Mouse (Mus musculus) liver, embryonic 12.5 days (tissue): ENCODE results near the gene Dpp6. TPM values are rescaled to one million over a fixed set of nuclear protein-coding genes. Genes with fewer than 3 reads are reported as not detected.

Source experiments
- ATAC-seq: fragments of 200-750 bp; cut with Nextera tagmentation; 2 replicates; pipeline ENCODE4 v1.8.0; 2017; ENCODE audit warnings: moderate number of reproducible peaks, mild to moderate bottlenecking, moderate library complexity
- H3K27ac ChIP-seq: fragments of 300-500 bp; sonication (generic); 2 replicates; pipeline ENCODE4 v1.5.1; 2016; ENCODE audit warnings: mild to moderate bottlenecking
- H3K27me3 ChIP-seq: fragments of 300-500 bp; sonication (generic); replicated peaks from 2 replicates; pipeline ENCODE4 v1.6.1; 2016; ENCODE audit warnings: mild to moderate bottlenecking, moderate library complexity
- H3K36me3 ChIP-seq: fragments of 300-500 bp; sonication (generic); 2 replicates; pipeline ENCODE4 v1.6.1; 2016; ENCODE audit warnings: mild to moderate bottlenecking, moderate library complexity
- H3K4me1 ChIP-seq: fragments of 300-500 bp; sonication (generic); 2 replicates; pipeline ENCODE4 v1.6.1; 2016
- H3K4me2 ChIP-seq: fragments of 300-500 bp; sonication (generic); 2 replicates; pipeline ENCODE4 v1.6.1; 2016; ENCODE audit warnings: mild to moderate bottlenecking, moderate library complexity
- H3K4me3 ChIP-seq: fragments of 300-500 bp; sonication (generic); 2 replicates; pipeline ENCODE4 v1.5.1; 2016; ENCODE audit warnings: mild to moderate bottlenecking, moderate library complexity
- H3K9ac ChIP-seq: fragments of 300-500 bp; sonication (generic); 2 replicates; pipeline ENCODE4 v1.6.1; 2016; ENCODE audit warnings: mild to moderate bottlenecking, moderate library complexity
- H3K9me3 ChIP-seq: fragments of 300-500 bp; sonication (generic); replicated peaks from 2 replicates; pipeline ENCODE4 v1.6.1; 2016; ENCODE audit warnings: mild to moderate bottlenecking, moderate library complexity
- WGBS: fragments of 180-500 bp; shearing (Covaris S2); methylation state at CpG from one replicate; pipeline ENCODE4 v1.1.7; 2016; ENCODE audit not compliant: insufficient replicate concordance; 5-methylcytosine and 5-hydroxymethylcytosine counted together
- polyA plus RNA-seq: library from polyadenylated mRNA; unstranded; fragments of >200 nt; fragmentation: Nextera tagmentation; extraction: Ambion mirVana; gene quantifications from 2 replicates; pipeline ENCODE4 v1.2.1, GENCODE M21; 2016

Gene Dpp6
- polyA plus RNA-seq, 1 experiment from 2014 or later: 0.67 TPM

- Histone ChIP-seq H3K4me2 (no peak overlapping the region), H3K4me1 (no peaks in the 10 kb centered on the region), H3K9ac (no peak overlapping the region), H3K36me3 (no peaks in the 10 kb centered on the region), H3K9me3 (no peaks in the 10 kb centered on the region), H3K27ac (no peak overlapping the region), H3K4me3 (no peak overlapping the region), H3K27me3 (no peaks in the 10 kb centered on the region)
- ATAC-seq: no peak
Measured at GRCm38 (mm10) chr5:27518716-27519115, 701.7 kb downstream of the Dpp6 start.

- WGBS: 62% methylated on average over 1 of the region's 1 CpGs
- Histone ChIP-seq H3K9ac (no peak overlapping the region), H3K9me3 (no peaks in the 10 kb centered on the region), H3K27ac (no peak overlapping the region), H3K4me1 (no peaks in the 10 kb centered on the region), H3K27me3 (no peaks in the 10 kb centered on the region), H3K4me3 (no peak overlapping the region), H3K4me2 (no peak overlapping the region), H3K36me3 (no peaks in the 10 kb centered on the region)
- ATAC-seq: no peak
Measured at GRCm38 (mm10) chr5:27526906-27527305, 709.9 kb downstream of the Dpp6 start.

GRCm38 (mm10) chr5:27544816-27545270 is 727.8 kb downstream of the Dpp6 start:
- Histone ChIP-seq H3K27me3 (no peaks in the 10 kb centered on the region), H3K9me3 (no peaks in the 10 kb centered on the region), H3K27ac (no peak overlapping the region), H3K4me1 (no peaks in the 10 kb centered on the region), H3K9ac (no peak overlapping the region), H3K4me3 (no peak overlapping the region), H3K4me2 (no peak overlapping the region), H3K36me3 (no peaks in the 10 kb centered on the region)
- WGBS: 24% methylated on average over 2 of the region's 2 CpGs
- no peak for ATAC-seq

GRCm38 (mm10) chr5:27549291-27549690 is 732.3 kb downstream of the Dpp6 start:
- no peaks in the 10 kb centered on the region for H3K4me1 ChIP-seq
- H3K9ac ChIP-seq: no peak overlapping the region
- whole genome bisulfite sequencing: 58% methylated on average over 4 of the region's 4 CpGs
- no peaks in the 10 kb centered on the region for H3K36me3 ChIP-seq
- H3K4me3 ChIP-seq: no peak overlapping the region
- H3K4me2 ChIP-seq: no peak overlapping the region
- H3K27ac ChIP-seq: no peak overlapping the region
- no peaks in the 10 kb centered on the region for H3K9me3 ChIP-seq
- ATAC-seq: no peak
- H3K27me3 ChIP-seq: no peaks in the 10 kb centered on the region

GRCm38 (mm10) chr5:27565700-27566099 is 748.7 kb downstream of the Dpp6 start:
- no peak overlapping the region for H3K9ac ChIP-seq
- WGBS: 56% methylated on average over 7 of the region's 7 CpGs
- no peak for ATAC-seq

GRCm38 (mm10) chr5:27587970-27588758 is 771.2 kb downstream of the Dpp6 start:
- H3K36me3 ChIP-seq: no peaks in the 10 kb centered on the region
- H3K27ac ChIP-seq: no peak overlapping the region
- no peaks in the 10 kb centered on the region for H3K27me3 ChIP-seq
- no peaks in the 10 kb centered on the region for H3K9me3 ChIP-seq
- no peaks in the 10 kb centered on the region for H3K4me1 ChIP-seq
- ATAC-seq: no peak
- H3K4me3 ChIP-seq: no peak overlapping the region
- H3K9ac ChIP-seq: no peak overlapping the region
- H3K4me2 ChIP-seq: no peak overlapping the region
- WGBS: 49% methylated on average over 8 of the region's 8 CpGs

More at GRCm38 (mm10) chr5:27565700-27566099, 748.7 kb downstream of the Dpp6 start:
- Histone ChIP-seq H3K4me1 (no peaks in the 10 kb centered on the region), H3K36me3 (no peaks in the 10 kb centered on the region), H3K9me3 (no peaks in the 10 kb centered on the region), H3K27ac (no peak overlapping the region), H3K4me2 (no peak overlapping the region), H3K4me3 (no peak overlapping the region), H3K27me3 (no peaks in the 10 kb centered on the region)

GRCm38 (mm10) chr5:27604132-27604531 is 787.1 kb downstream of the Dpp6 start:
- Histone ChIP-seq H3K27me3 (no peaks in the 10 kb centered on the region), H3K9ac (no peak overlapping the region), H3K4me2 (no peak overlapping the region), H3K36me3 (no peaks in the 10 kb centered on the region), H3K9me3 (no peaks in the 10 kb centered on the region), H3K4me3 (no peak overlapping the region), H3K27ac (no peak overlapping the region), H3K4me1 (no peaks in the 10 kb centered on the region)
- 46% methylated on average over 1 of the region's 1 CpGs for WGBS
- ATAC-seq: no peak

- 24% methylated on average over 7 of the region's 7 CpGs for WGBS
- Histone ChIP-seq H3K9ac (no peak overlapping the region), H3K27me3 (no peaks in the 10 kb centered on the region), H3K4me2 (no peak overlapping the region), H3K27ac (no peak overlapping the region), H3K4me3 (no peak overlapping the region), H3K4me1 (no peaks in the 10 kb centered on the region), H3K9me3 (no peaks in the 10 kb centered on the region), H3K36me3 (no peaks in the 10 kb centered on the region)
- no peak for ATAC-seq
Measured at GRCm38 (mm10) chr5:27615769-27616168, 798.8 kb downstream of the Dpp6 start.

GRCm38 (mm10) chr5:27621811-27622210 is 804.8 kb downstream of the Dpp6 start:
- ATAC-seq: no peak
- no peaks in the 10 kb centered on the region for H3K4me1 ChIP-seq

GRCm38 (mm10) chr5:27623876-27624275 is 806.9 kb downstream of the Dpp6 start:
- Histone ChIP-seq H3K36me3 (no peaks in the 10 kb centered on the region), H3K9ac (no peak overlapping the region), H3K9me3 (no peaks in the 10 kb centered on the region), H3K4me1 (no peaks in the 10 kb centered on the region), H3K27ac (no peak overlapping the region), H3K4me2 (no peak overlapping the region), H3K4me3 (no peak overlapping the region), H3K27me3 (no peaks in the 10 kb centered on the region)
- WGBS: 39% methylated on average over 1 of the region's 1 CpGs
- no peak for ATAC-seq

More at GRCm38 (mm10) chr5:27621811-27622210, 804.8 kb downstream of the Dpp6 start:
- no peaks in the 10 kb centered on the region for H3K27me3 ChIP-seq
- H3K9me3 ChIP-seq: no peaks in the 10 kb centered on the region
- no peaks in the 10 kb centered on the region for H3K36me3 ChIP-seq
- H3K4me2 ChIP-seq: no peak overlapping the region
- H3K27ac ChIP-seq: no peak overlapping the region
- no peak overlapping the region for H3K4me3 ChIP-seq
- H3K9ac ChIP-seq: no peak overlapping the region

- no peaks in the 10 kb centered on the region for H3K4me1 ChIP-seq
- no peak overlapping the region for H3K4me3 ChIP-seq
- H3K9ac ChIP-seq: no peak overlapping the region
- no peaks in the 10 kb centered on the region for H3K36me3 ChIP-seq
- H3K27ac ChIP-seq: no peak overlapping the region
- WGBS: 46% methylated on average over 2 of the region's 2 CpGs
- no peaks in the 10 kb centered on the region for H3K27me3 ChIP-seq
- H3K9me3 ChIP-seq: no peaks in the 10 kb centered on the region
- ATAC-seq: no peak
- H3K4me2 ChIP-seq: no peak overlapping the region
Measured at GRCm38 (mm10) chr5:27632151-27632550, 815.1 kb downstream of the Dpp6 start.

- ATAC-seq: no peak
- WGBS: 53% methylated on average over 2 of the region's 2 CpGs
Measured at GRCm38 (mm10) chr5:27635941-27636340, 818.9 kb downstream of the Dpp6 start.

GRCm38 (mm10) chr5:27641876-27642275 is 824.9 kb downstream of the Dpp6 start:
- H3K27ac ChIP-seq: no peak overlapping the region
- H3K36me3 ChIP-seq: no peaks in the 10 kb centered on the region
- no peak for ATAC-seq
- H3K4me1 ChIP-seq: no peaks in the 10 kb centered on the region
- no peaks in the 10 kb centered on the region for H3K9me3 ChIP-seq
- H3K27me3 ChIP-seq: no peaks in the 10 kb centered on the region
- H3K4me3 ChIP-seq: no peak overlapping the region
- H3K9ac ChIP-seq: no peak overlapping the region
- H3K4me2 ChIP-seq: no peak overlapping the region
- WGBS: 65% methylated on average over 1 of the region's 1 CpGs

More at GRCm38 (mm10) chr5:27635941-27636340, 818.9 kb downstream of the Dpp6 start:
- Histone ChIP-seq H3K27me3 (no peaks in the 10 kb centered on the region), H3K9ac (no peak overlapping the region), H3K36me3 (no peaks in the 10 kb centered on the region), H3K4me2 (no peak overlapping the region), H3K27ac (no peak overlapping the region), H3K9me3 (no peaks in the 10 kb centered on the region), H3K4me1 (no peaks in the 10 kb centered on the region), H3K4me3 (no peak overlapping the region)
